9 mouse cellular contexts compared by ENCODE assay signal in genomic region chr13:104286336-104286735, GRCm38 (mm10). TPM values are rescaled to one million over a fixed set of nuclear protein-coding genes. Genes with fewer than 3 reads are reported as not detected.
DNase-seq lines count a peak whose midpoint lies in the region; ATAC-seq and TF ChIP-seq lines count a peak whose summit lies in the region.
"Had no signal": no experiment of that assay in that cellular context is flagged by ENCODE, and none has a peak within 500 bp of the region (broad histone marks: within the 10 kb centered on the region; RNA-seq: fewer than 3 reads in every experiment).

No protein-coding gene starts in this region.

- no peaks in the 10 kb centered on the region for H3K27me3 ChIP-seq in heart, adult 2 months (ENCODE audit: control insufficient read depth, insufficient read depth, low read length)
- peaks cover 0 to 10% of the 10 kb centered on the region in 2 experiments; a peak in 2 of 4 replicates for H3K27me3 ChIP-seq in MEL (ENCODE audit: control insufficient read depth in 1 of 2, insufficient read depth in 2 of 2, low read length in 2 of 2)
- H3K27me3 ChIP-seq in liver, embryonic 13.5 days: no peaks in the 10 kb centered on the region
- H3K27me3 ChIP-seq: Patski had no signal

- no peaks in the 10 kb centered on the region for H3K4me1 ChIP-seq in heart, adult 2 months (ENCODE audit: control insufficient read depth, insufficient read depth, low read length)
- no peaks in the 10 kb centered on the region; a peak in 1 of 4 replicates for H3K4me1 ChIP-seq in MEL (ENCODE audit: control insufficient read depth in 1 of 2, insufficient read depth in 2 of 2, low read length in 2 of 2)
- H3K4me1 ChIP-seq in liver, embryonic 13.5 days (replicated peaks): peaks cover 20% of the 10 kb centered on the region

- H3K79me2 ChIP-seq in heart, adult 2 months (replicated peaks; ENCODE audit: control insufficient read depth, insufficient read depth, low read length): no peaks in the 10 kb centered on the region
- no peaks in the 10 kb centered on the region; the same call in 1 of the 2 replicates for H3K79me2 ChIP-seq in MEL (ENCODE audit: control insufficient read depth, insufficient read depth, low read length, poor library complexity)

- H3K9ac ChIP-seq in heart, adult 2 months (ENCODE audit: low read depth, low read length): no peak overlapping the region
- H3K9ac ChIP-seq in MEL (ENCODE audit: control insufficient read depth, low read depth, low read length, poor library complexity, severe bottlenecking): peak overlapping the region; percentile 68
- peak overlapping the region; percentile 73 for H3K9ac ChIP-seq in liver, embryonic 13.5 days

- ATAC-seq in liver, embryonic 13.5 days (ENCODE audit: low read depth): no peak
- no peak for ATAC-seq in inflammation-experienced regulatory T-cells, adult 6 months
- ATAC-seq in megakaryocyte-erythroid progenitor cell, adult 5-6 weeks (replicated peaks; ENCODE audit: low FRiP score, low TSS enrichment, poor library complexity, severe bottlenecking): no peak

- no peaks in the 10 kb centered on the region for H3K9me3 ChIP-seq in MEL (replicated peaks; ENCODE audit: insufficient read depth, low read length)
- H3K9me3 ChIP-seq in liver, embryonic 13.5 days (replicated peaks): no peaks in the 10 kb centered on the region

- H3K4me3 ChIP-seq in heart, adult 2 months: peak overlapping the region; percentile 67
- peak overlapping the region; percentile 82 to 94 for H3K4me3 ChIP-seq in MEL (ENCODE audit: control insufficient read depth in 1 of 2, insufficient read depth in 1 of 2, low read depth in 2 of 2, low read length in 2 of 2)
- peak overlapping the region; percentile 72 for H3K4me3 ChIP-seq in liver, embryonic 13.5 days (replicated peaks)

- peak overlapping the region; percentile 90 for H3K27ac ChIP-seq in heart, adult 2 months
- no peak overlapping the region for H3K27ac ChIP-seq in MEL (ENCODE audit: control insufficient read depth, low read depth, low read length)
- peak overlapping the region; percentile 74 for H3K27ac ChIP-seq in liver, embryonic 13.5 days

- intact Hi-C loops in heart, adult 2 months (cut with DNase I): loop anchor here (5.0 kb wide), 1 partner anchor 109 kb away; the partner anchor contains the start of genes Trappc13 and Trim23
- intact Hi-C loops in heart, postnatal 36 days (cut with DNase I): loop anchor here (2.0 to 5.0 kb wide), 2 partner anchors 59 to 768 kb away; partner anchors contain the start of genes Cenpk, Ppwd1 and Rgs7bp

- WGBS in heart, adult 2 months: 0% methylated on average over 4 of the region's 4 CpGs
- WGBS in liver, embryonic 13.5 days (ENCODE audit: insufficient replicate concordance): 0% methylated on average over 4 of the region's 4 CpGs

- TF ChIP-seq CTCF in heart, adult 2 months (IDR thresholded peaks at IDR 0.05): no peak
- no peak for TF ChIP-seq CTCF in MEL (IDR thresholded peaks at IDR 0.05 in 2 of 3, conservative IDR thresholded peaks at IDR 0.05 in 1 of 3; ENCODE audit: control insufficient read depth in 1 of 3, insufficient read depth in 1 of 3, low read depth in 2 of 3, low read length in 3 of 3, poor library complexity in 1 of 3, severe bottlenecking in 1 of 3)

- no peak for TF ChIP-seq POLR2A in heart, adult 2 months (IDR thresholded peaks at IDR 0.05; ENCODE audit: insufficient read depth, low read depth, low read length)
- TF ChIP-seq POLR2A in MEL (IDR thresholded peaks at IDR 0.05; ENCODE audit: control insufficient read depth in 1 of 2, insufficient read depth in 1 of 2, low read depth in 1 of 2, low read length in 2 of 2, poor library complexity in 1 of 2): no peak

- no peak for TF ChIP-seq EP300 in heart, adult 2 months (IDR thresholded peaks at IDR 0.05; ENCODE audit: insufficient read depth, low read depth, low read length)
- no peak for TF ChIP-seq EP300 in MEL (IDR thresholded peaks at IDR 0.05; ENCODE audit: low read depth in 1 of 2, low read length in 2 of 2)

- H3K36me3 ChIP-seq in heart, adult 2 months (ENCODE audit: control insufficient read depth, insufficient read depth, low read length): peaks cover 5% of the 10 kb centered on the region
- peaks cover 0 to 6% of the 10 kb centered on the region in 2 experiments; a peak in 2 of 4 replicates for H3K36me3 ChIP-seq in MEL (ENCODE audit: control insufficient read depth in 1 of 2, insufficient read depth in 2 of 2, low read length in 2 of 2)
- H3K36me3 ChIP-seq in liver, embryonic 13.5 days: no peaks in the 10 kb centered on the region

- peak overlapping the region; percentile 85 for H3K4me2 ChIP-seq in liver, embryonic 13.5 days

- no peak for TF ChIP-seq RAD21 in MEL (IDR thresholded peaks at IDR 0.05; ENCODE audit: low read depth, low read length)

- no peak for DNase-seq in heart, adult 2 months
- no peak for DNase-seq in heart, postnatal 36 days
- DNase-seq in MEL (ENCODE audit: low read depth, low spot score): peak; percentile 59
- peak; percentile 2 for DNase-seq in gonadal fat pad, adult 2 months (ENCODE audit: low read depth)
- no peak for DNase-seq in liver, embryonic 13.5 days
- DNase-seq in urinary bladder, adult 2 months (ENCODE audit: low spot score): no peak

TF ChIP-seq in MEL, 35 proteins besides CTCF, POLR2A, EP300 and RAD21:
- TF ChIP-seq ZKSCAN1 (IDR thresholded peaks at IDR 0.05; ENCODE audit: low read depth, low read length) (no peak), MAZ (IDR thresholded peaks at IDR 0.05; ENCODE audit: low read depth, low read length) (0 out of 2 replicates have a peak, but pooled peaks have one; percentile 14)

RNA-seq across cellular contexts. Expression of gene Adamts6, which starts 1.3 kb away (rescaled TPM):
- 1 to 10 TPM; 3.3 to 3.6 TPM for total RNA-seq in heart, adult 2 months (2021)
- polyA plus RNA-seq in heart, adult 2 months (2012; rRNA removed): 1.2 and 2.5 TPM in 2 replicates
- 1 to 10 TPM; 3.0 to 4.9 TPM for total RNA-seq in heart, postnatal 36 days (2021)
- 0.03 and 0.08 TPM in 2 replicates for total RNA-seq in MEL (2012; rRNA removed)
- polyA plus RNA-seq in MEL (2012; ENCODE audit: insufficient read depth in 1 of 2, insufficient read length in 2 of 2, low read depth in 1 of 2, low replicate concordance in 2 of 2, missing spikeins in 1 of 2): under 1 TPM in 1 of 2 experiments, not detected in 1; 0.03 TPM
- 2.3 and 2.6 TPM in 2 replicates for polyA plus RNA-seq in gonadal fat pad, adult 2 months (2012; rRNA removed)
- polyA plus RNA-seq in liver, embryonic 13.5 days (2015; fragmentation: Nextera tagmentation; extraction: Ambion mirVana): 0.09 TPM in 2 replicates
- 10.0 and 10.4 TPM in 2 replicates for polyA plus RNA-seq in urinary bladder, adult 2 months (2012; rRNA removed)
- polyA plus RNA-seq in inflammation-experienced regulatory T-cells, adult 6 months (2017; shearing (Covaris generic)): 10 to 100 TPM; 11.9 to 30.5 (median 25.5) TPM
- total RNA-seq in megakaryocyte-erythroid progenitor cell, adult 5-6 weeks (2014; fragmentation: Nextera tagmentation): 4.4 and 4.9 TPM in 2 replicates
- total RNA-seq in megakaryocyte-erythroid progenitor cell, adult 5-6 weeks (2017): 0.38 and 1.9 TPM in 2 replicates

RNA-seq across cellular contexts. Expression of gene Ppwd1, which starts 57.7 kb away (rescaled TPM):
- 1 to 10 TPM; 6.3 to 6.8 TPM for total RNA-seq in heart, adult 2 months (2021)
- 1.3 and 3.7 TPM in 2 replicates for polyA plus RNA-seq in heart, adult 2 months (2012; rRNA removed)
- total RNA-seq in heart, postnatal 36 days (2021): 1 to 10 TPM; 6.3 to 7.3 TPM
- 16.2 and 17.1 TPM in 2 replicates for total RNA-seq in MEL (2012; rRNA removed)
- polyA plus RNA-seq in MEL (2012; ENCODE audit: insufficient read depth in 1 of 2, insufficient read length in 2 of 2, low read depth in 1 of 2, low replicate concordance in 2 of 2, missing spikeins in 1 of 2): 10 to 100 TPM in 1 of 2 experiments, not detected in 1; 16.0 TPM
- 2.0 and 2.7 TPM in 2 replicates for polyA plus RNA-seq in gonadal fat pad, adult 2 months (2012; rRNA removed)
- polyA plus RNA-seq in liver, embryonic 13.5 days (2015; fragmentation: Nextera tagmentation; extraction: Ambion mirVana): 10.7 and 12.4 TPM in 2 replicates
- 5.1 and 7.9 TPM in 2 replicates for polyA plus RNA-seq in urinary bladder, adult 2 months (2012; rRNA removed)
- polyA plus RNA-seq in inflammation-experienced regulatory T-cells, adult 6 months (2017; shearing (Covaris generic)): 10 to 100 TPM; 13.5 to 16.6 (median 15.0) TPM
- total RNA-seq in megakaryocyte-erythroid progenitor cell, adult 5-6 weeks (2014; fragmentation: Nextera tagmentation): 35.4 and 47.5 TPM in 2 replicates
- 45.6 and 55.2 TPM in 2 replicates for total RNA-seq in megakaryocyte-erythroid progenitor cell, adult 5-6 weeks (2017)

RNA-seq across cellular contexts. Expression of gene Cenpk, which starts 57.9 kb away (rescaled TPM):
- total RNA-seq in heart, adult 2 months (2021): under 1 TPM; 0.29 to 0.32 TPM
- polyA plus RNA-seq in heart, adult 2 months (2012; rRNA removed): not detected in 2 replicates
- total RNA-seq in heart, postnatal 36 days (2021): under 1 TPM; 0.62 to 0.67 TPM
- 18.5 and 20.3 TPM in 2 replicates for total RNA-seq in MEL (2012; rRNA removed)
- 100 to 1,000 TPM in 1 of 2 experiments, 1 to 10 TPM in 1; 8.9 to 408 TPM for polyA plus RNA-seq in MEL (2012; ENCODE audit: insufficient read depth in 1 of 2, insufficient read length in 2 of 2, low read depth in 1 of 2, low replicate concordance in 2 of 2, missing spikeins in 1 of 2)
- 0.14 and 0.27 TPM in 2 replicates for polyA plus RNA-seq in gonadal fat pad, adult 2 months (2012; rRNA removed)
- 87.2 and 104 TPM in 2 replicates for polyA plus RNA-seq in liver, embryonic 13.5 days (2015; fragmentation: Nextera tagmentation; extraction: Ambion mirVana)
- 1.9 and 2.2 TPM in 2 replicates for polyA plus RNA-seq in urinary bladder, adult 2 months (2012; rRNA removed)
- polyA plus RNA-seq in inflammation-experienced regulatory T-cells, adult 6 months (2017; shearing (Covaris generic)): 10 to 100 TPM in 1 of 3 experiments, 1 to 10 TPM in 2; 4.9 to 26.3 (median 5.6) TPM
- total RNA-seq in megakaryocyte-erythroid progenitor cell, adult 5-6 weeks (2014; fragmentation: Nextera tagmentation): 74.1 and 80.7 TPM in 2 replicates
- total RNA-seq in megakaryocyte-erythroid progenitor cell, adult 5-6 weeks (2017): 149 and 152 TPM in 2 replicates

Comparison
In these comparisons a context has a peak if more than half of its experiments do, and no peak if none do; other contexts are left out.
1. DNase-seq: peak in MEL (single experiment) and gonadal fat pad, adult 2 months (single experiment); none in heart, adult 2 months (0 of 2), heart, postnatal 36 days (0 of 2), liver, embryonic 13.5 days (single experiment) and urinary bladder, adult 2 months (single experiment).
2. Peak in every context shown above with its lines, with median percentiles within 50 percentile points of each other: H3K4me3 ChIP-seq.